Mouse (Mus musculus) midbrain, embryonic 16.5 days (tissue): ENCODE measurements around the gene Vps53. TPM values are rescaled to one million over a fixed set of nuclear protein-coding genes. Genes with fewer than 3 reads are reported as not detected.

Experiments
- ATAC-seq: fragments of 200-750 bp; cut with Nextera tagmentation; 2 replicates; pipeline ENCODE4 v1.8.0; 2017; ENCODE audit warnings: moderate TSS enrichment
- H3K27ac ChIP-seq: fragments of 300-500 bp; sonication (generic); 2 replicates; pipeline ENCODE4 v1.5.1; 2014; ENCODE audit warnings: mild to moderate bottlenecking, low read length, mixed read lengths
- H3K27me3 ChIP-seq: fragments of 300-500 bp; sonication (generic); 2 replicates; pipeline ENCODE4 v1.6.1; 2014; ENCODE audit warnings: low read depth, low read length, mixed read lengths; ENCODE audit not compliant: control insufficient read depth, insufficient read depth
- H3K36me3 ChIP-seq: fragments of 300-500 bp; sonication (generic); 2 replicates; pipeline ENCODE4 v1.6.1; 2014; ENCODE audit warnings: mild to moderate bottlenecking, low read length, moderate library complexity, mixed read lengths; ENCODE audit not compliant: control insufficient read depth, insufficient read depth
- H3K4me1 ChIP-seq: fragments of 300-500 bp; sonication (generic); 2 replicates; pipeline ENCODE4 v1.6.1; 2014; ENCODE audit warnings: mild to moderate bottlenecking, low read length, mixed read lengths; ENCODE audit not compliant: control insufficient read depth, insufficient read depth
- H3K4me2 ChIP-seq: fragments of 300-500 bp; sonication (generic); 2 replicates; pipeline ENCODE4 v1.6.1; 2014; ENCODE audit warnings: mild to moderate bottlenecking, low read length, mixed read lengths
- H3K4me3 ChIP-seq: fragments of 300-500 bp; sonication (generic); 2 replicates; pipeline ENCODE4 v1.5.1; 2014; ENCODE audit warnings: low read depth, mild to moderate bottlenecking, low read length, moderate library complexity, mixed read lengths
- H3K9ac ChIP-seq: fragments of 300-500 bp; sonication (generic); 2 replicates; pipeline ENCODE4 v1.6.1; 2014; ENCODE audit warnings: low read depth, low read length, mixed read lengths
- H3K9me3 ChIP-seq: fragments of 300-500 bp; sonication (generic); replicated peaks from 2 replicates; pipeline ENCODE4 v1.6.1; 2014; ENCODE audit warnings: mild to moderate bottlenecking, low read length, mixed read lengths; ENCODE audit not compliant: control insufficient read depth, poor library complexity, severe bottlenecking
- WGBS: fragments of 180-500 bp; shearing (Covaris S2); extraction: QIAGEN DNeasy Blood & Tissue Kit; methylation state at CpG from one replicate; pipeline ENCODE4 v1.1.7; 2014; 5-methylcytosine and 5-hydroxymethylcytosine counted together
- polyA plus RNA-seq: library from polyadenylated mRNA; unstranded; fragments of >200 nt; fragmentation: Nextera tagmentation; extraction: Ambion mirVana; gene quantifications from 2 replicates; pipeline ENCODE4 v1.2.1, GENCODE M21; 2015

Vps53 gene
- polyA plus RNA-seq, 1 experiment from 2014 or later, result 70.9 TPM

GRCm38 (mm10) chr11:76180146-76180540, 696 bp upstream of the Vps53 start:
- peak overlapping the region; percentile 69 for H3K4me2 ChIP-seq
- no peaks in the 10 kb centered on the region for H3K27me3 ChIP-seq
- peak overlapping the region; percentile 84 for H3K27ac ChIP-seq
- H3K4me1 ChIP-seq, result peaks cover 9% of the 10 kb centered on the region
- H3K36me3 ChIP-seq, result no peaks in the 10 kb centered on the region
- H3K4me3 ChIP-seq, result peak overlapping the region; percentile 92
- WGBS, result 23% methylated on average over 7 of the region's 7 CpGs
- no peaks in the 10 kb centered on the region for H3K9me3 ChIP-seq
- H3K9ac ChIP-seq, result peak overlapping the region; percentile 77
- no peak for ATAC-seq

DNA sequence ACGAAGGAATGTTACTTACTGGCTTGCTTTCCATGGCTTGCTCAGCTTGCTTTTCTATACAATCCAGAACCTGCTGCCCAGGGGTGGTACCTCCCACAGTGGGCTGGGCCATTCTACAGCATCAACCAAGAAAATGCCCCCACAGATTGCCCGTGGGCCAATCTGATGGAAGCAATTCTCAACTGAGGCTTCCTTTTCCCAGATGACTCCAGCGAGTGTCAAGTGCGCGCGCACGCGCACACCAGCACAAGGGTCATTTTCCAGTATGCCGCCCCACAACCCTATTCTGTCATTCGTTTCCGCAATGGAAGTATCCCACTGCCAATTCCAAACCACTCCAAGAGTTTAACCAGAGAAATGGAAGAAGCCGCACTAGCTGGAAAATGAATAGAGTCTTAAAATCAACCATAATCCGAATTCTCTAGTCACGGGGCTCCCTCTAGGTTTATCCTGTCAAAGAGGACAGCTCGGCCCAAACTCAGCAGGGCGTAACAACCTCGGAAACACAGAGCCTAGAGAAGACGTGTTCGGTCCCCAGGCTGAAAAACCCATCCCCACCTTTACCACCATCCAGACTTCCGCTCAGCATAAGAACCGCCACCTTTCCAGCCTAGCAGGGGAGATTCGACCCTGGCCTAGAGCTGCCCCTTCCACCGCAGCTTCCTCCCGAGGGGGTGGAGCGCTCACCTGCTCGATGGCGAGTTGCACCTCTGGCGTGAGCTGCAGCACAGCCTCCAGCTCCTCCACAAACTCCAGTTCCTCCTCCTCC, 537 bp downstream of the Vps53 start:
- Histone ChIP-seq H3K4me1 (peaks cover 9% of the 10 kb centered on the region), H3K27me3 (no peaks in the 10 kb centered on the region), H3K4me3 (peak overlapping the region; percentile 92), H3K27ac (peak overlapping the region; percentile 84), H3K9me3 (no peaks in the 10 kb centered on the region), H3K36me3 (peaks cover under 1% of the 10 kb centered on the region; the same call in 1 of the 2 replicates), H3K9ac (peak overlapping the region; percentile 77), H3K4me2 (peak overlapping the region; percentile 69)
- 2% methylated on average over 27 of the region's 28 CpGs for WGBS
- ATAC-seq, result peak; percentile 91

DNA sequence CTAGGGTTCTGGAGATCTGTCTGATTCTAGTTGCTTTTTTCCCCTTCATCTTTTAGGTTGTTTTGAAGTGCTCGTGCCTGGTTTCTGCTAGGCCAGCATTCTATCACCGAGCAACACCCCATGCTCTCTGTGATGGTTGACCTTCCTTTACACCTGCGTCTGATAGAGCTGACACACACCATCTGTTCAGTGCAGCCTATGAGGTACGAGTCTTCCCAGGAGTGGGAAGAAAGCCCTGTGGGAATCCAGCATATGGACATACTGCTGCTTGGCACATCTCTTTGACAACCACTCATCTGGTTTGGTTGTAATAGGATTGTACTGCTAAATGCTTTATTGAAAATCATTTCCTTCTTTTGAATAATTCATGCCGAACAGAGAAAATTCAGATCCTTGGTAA, 9.2 kb downstream of the Vps53 start:
- H3K4me1 ChIP-seq, result no peaks in the 10 kb centered on the region
- H3K9me3 ChIP-seq, result no peaks in the 10 kb centered on the region
- no peaks in the 10 kb centered on the region for H3K27me3 ChIP-seq
- no peak overlapping the region for H3K4me2 ChIP-seq
- H3K27ac ChIP-seq, result no peak overlapping the region
- peaks cover 5% of the 10 kb centered on the region; the same call in 1 of the 2 replicates for H3K36me3 ChIP-seq
- no peak overlapping the region for H3K9ac ChIP-seq
- H3K4me3 ChIP-seq, result no peak overlapping the region
- ATAC-seq, result no peak
- 52% methylated on average over 5 of the region's 5 CpGs for WGBS

DNA sequence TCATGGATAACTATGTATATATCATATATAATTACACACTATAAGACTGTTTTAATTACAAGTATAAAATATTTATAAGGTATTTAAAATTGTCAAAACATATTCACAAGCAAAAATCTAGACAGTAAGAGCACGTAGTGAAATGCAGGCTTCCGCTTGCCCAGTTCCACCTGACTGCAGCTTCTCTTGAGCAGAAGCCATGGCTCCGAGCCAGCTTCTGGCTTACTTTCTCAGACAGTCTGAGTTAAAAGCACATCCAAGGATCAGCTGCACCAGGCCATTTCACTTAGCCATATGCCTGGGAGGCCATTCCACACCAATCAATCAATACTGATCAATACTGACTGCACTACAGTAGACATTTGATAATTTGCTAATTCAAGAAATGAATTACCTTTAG, 10.5 kb downstream of the Vps53 start:
- no peak overlapping the region for H3K4me3 ChIP-seq
- no peak overlapping the region for H3K27ac ChIP-seq
- H3K9ac ChIP-seq, result no peak overlapping the region
- H3K4me1 ChIP-seq, result no peaks in the 10 kb centered on the region
- 81% methylated on average over 3 of the region's 3 CpGs for WGBS
- no peak overlapping the region for H3K4me2 ChIP-seq
- no peak for ATAC-seq
- H3K27me3 ChIP-seq, result no peaks in the 10 kb centered on the region
- peaks cover 5% of the 10 kb centered on the region; the same call in 1 of the 2 replicates for H3K36me3 ChIP-seq
- H3K9me3 ChIP-seq, result no peaks in the 10 kb centered on the region

DNA sequence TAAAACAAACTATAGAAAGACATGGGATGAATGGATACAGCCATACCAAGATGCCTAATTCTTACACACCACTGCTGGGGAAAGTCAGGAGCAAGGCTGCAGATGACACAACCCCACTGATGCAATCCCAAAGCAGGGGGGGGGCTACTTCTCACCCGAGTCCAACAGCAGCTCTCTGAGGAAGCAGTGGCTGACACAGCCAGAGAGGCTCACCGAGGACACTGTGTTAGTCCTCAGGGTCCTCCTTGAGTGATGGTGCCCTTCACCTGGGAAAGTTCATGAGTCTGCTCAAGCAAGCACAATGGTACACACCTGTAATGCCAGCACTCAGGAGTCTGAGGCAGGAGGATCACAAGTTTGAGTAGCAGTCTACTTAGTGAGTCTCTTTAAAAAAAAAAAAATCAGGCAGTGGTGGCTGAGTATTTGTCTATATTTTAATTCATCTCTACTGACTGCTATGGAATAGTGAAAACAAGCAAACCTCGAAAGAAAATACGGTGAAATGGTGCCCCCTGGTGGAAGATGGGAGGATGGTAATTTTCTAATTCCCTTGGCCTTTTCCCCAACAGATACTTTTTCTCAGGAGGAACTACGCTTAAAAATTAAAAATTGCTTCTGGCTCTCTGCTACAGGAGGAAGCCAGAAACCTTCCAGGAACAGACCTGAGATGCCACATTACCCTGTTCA, 12.2 kb downstream of the Vps53 start:
- Histone ChIP-seq H3K27me3 (no peaks in the 10 kb centered on the region), H3K27ac (no peak overlapping the region), H3K4me2 (no peak overlapping the region), H3K36me3 (peaks cover 8% of the 10 kb centered on the region), H3K4me1 (no peaks in the 10 kb centered on the region), H3K9ac (no peak overlapping the region), H3K9me3 (no peaks in the 10 kb centered on the region), H3K4me3 (no peak overlapping the region)
- WGBS, result 34% methylated on average over 5 of the region's 5 CpGs
- no peak for ATAC-seq

- WGBS, result 95% methylated on average over 4 of the region's 4 CpGs
- no peak overlapping the region for H3K27ac ChIP-seq
Measured at GRCm38 (mm10) chr11:76166657-76167056, 12.8 kb downstream of the Vps53 start.

DNA sequence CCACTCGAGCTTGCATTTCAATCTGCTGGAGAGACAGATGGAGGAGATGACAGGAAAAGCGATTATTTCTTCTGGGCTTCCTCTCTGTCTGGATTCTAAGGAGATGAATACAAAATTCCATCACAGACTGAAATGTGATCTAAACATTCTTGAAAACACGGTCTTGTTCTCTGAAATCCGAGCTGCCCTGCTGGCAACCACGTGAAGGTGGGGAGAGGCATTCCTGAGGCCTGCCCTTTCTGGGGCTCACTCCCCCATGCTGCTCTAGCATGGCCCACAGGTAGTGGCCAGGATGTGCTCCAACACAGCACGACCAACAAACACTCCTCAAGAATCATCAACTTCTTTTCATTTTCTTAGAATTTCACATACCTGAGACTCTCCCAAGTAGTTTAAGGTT, 19.2 kb downstream of the Vps53 start:
- Histone ChIP-seq H3K9me3 (no peaks in the 10 kb centered on the region), H3K27me3 (no peaks in the 10 kb centered on the region), H3K27ac (no peak overlapping the region), H3K36me3 (peaks cover 22% of the 10 kb centered on the region), H3K4me2 (no peak overlapping the region), H3K4me3 (no peak overlapping the region), H3K9ac (no peak overlapping the region), H3K4me1 (no peaks in the 10 kb centered on the region)
- ATAC-seq, result no peak
- 76% methylated on average over 6 of the region's 6 CpGs for WGBS

More at GRCm38 (mm10) chr11:76166657-76167056, 12.8 kb downstream of the Vps53 start:
- no peak overlapping the region for H3K4me2 ChIP-seq
- H3K4me1 ChIP-seq, result no peaks in the 10 kb centered on the region
- no peaks in the 10 kb centered on the region for H3K27me3 ChIP-seq
- no peak for ATAC-seq
- no peak overlapping the region for H3K4me3 ChIP-seq
- H3K36me3 ChIP-seq, result peaks cover 8% of the 10 kb centered on the region
- no peaks in the 10 kb centered on the region for H3K9me3 ChIP-seq
- H3K9ac ChIP-seq, result no peak overlapping the region

- no peak overlapping the region for H3K27ac ChIP-seq
- H3K9me3 ChIP-seq, result no peaks in the 10 kb centered on the region
- H3K4me2 ChIP-seq, result no peak overlapping the region
- no peaks in the 10 kb centered on the region for H3K27me3 ChIP-seq
- H3K36me3 ChIP-seq, result peaks cover 28% of the 10 kb centered on the region
- H3K4me3 ChIP-seq, result no peak overlapping the region
- no peak overlapping the region for H3K9ac ChIP-seq
- no peaks in the 10 kb centered on the region for H3K4me1 ChIP-seq
- 95% methylated on average over 2 of the region's 2 CpGs for WGBS
- no peak for ATAC-seq
Measured at GRCm38 (mm10) chr11:76158375-76158774, 21.1 kb downstream of the Vps53 start.

GRCm38 (mm10) chr11:76154861-76155260, 24.6 kb downstream of the Vps53 start:
- 89% methylated on average over 2 of the region's 2 CpGs for WGBS
- Histone ChIP-seq H3K27ac (no peak overlapping the region), H3K4me2 (no peak overlapping the region), H3K9ac (no peak overlapping the region), H3K27me3 (no peaks in the 10 kb centered on the region), H3K9me3 (no peaks in the 10 kb centered on the region), H3K36me3 (peaks cover 17% of the 10 kb centered on the region), H3K4me1 (no peaks in the 10 kb centered on the region), H3K4me3 (no peak overlapping the region)
- ATAC-seq, result no peak
